In genomic region chr9:20651602-20652259, GRCm38 (mm10) we compare ENCODE assay signal across 8 mouse cellular contexts. TPM values are rescaled to one million over a fixed set of nuclear protein-coding genes. Genes with fewer than 3 reads are reported as not detected.
DNase-seq lines count a peak whose midpoint lies in the region; ATAC-seq lines count a peak whose summit lies in the region.

Pin1 (plus strand) TSS chr9:20652095.

- WGBS in hindbrain, embryonic 15.5 days, result under 1% methylated on average over 45 of the region's 45 CpGs

- peak; percentile 99 for DNase-seq in T-cell, adult 2 months (ENCODE audit: low spot score)
- peak; percentile 96 to 97 for DNase-seq in cerebellum, postnatal 36 days
- DNase-seq in frontal cortex, postnatal 36 days (ENCODE audit: low spot score in 2 of 2), result peak; percentile 99 to 100
- DNase-seq in left cerebral cortex, adult 11 months (ENCODE audit: low spot score), result peak; percentile 98
- DNase-seq in lung, postnatal 4 days, result peak; percentile 98 to 100
- peak; percentile 97 for DNase-seq in retina, postnatal 7 days (ENCODE audit: low read depth, low spot score)
- peak; percentile 92 for DNase-seq in urinary bladder, adult 2 months (ENCODE audit: low spot score)

- no peaks in the 10 kb centered on the region for H3K9me3 ChIP-seq in hindbrain, embryonic 15.5 days

- H3K4me3 ChIP-seq in hindbrain, embryonic 15.5 days, result peak within 1 kb of the TSS; percentile 62

- no peaks in the 10 kb centered on the region for H3K27me3 ChIP-seq in hindbrain, embryonic 15.5 days

- H3K36me3 ChIP-seq in hindbrain, embryonic 15.5 days, result peaks cover 38% of the 10 kb centered on the region; the same call in 1 of the 2 replicates

- peak within 1 kb of the TSS; percentile 58 for H3K9ac ChIP-seq in hindbrain, embryonic 15.5 days

- peaks cover 40% of the 10 kb centered on the region for H3K4me1 ChIP-seq in hindbrain, embryonic 15.5 days (replicated peaks)

- H3K27ac ChIP-seq in hindbrain, embryonic 15.5 days (replicated peaks), result peak within 1 kb of the TSS; percentile 54

- H3K4me2 ChIP-seq in hindbrain, embryonic 15.5 days, result peak within 1 kb of the TSS; percentile 76

- ATAC-seq in hindbrain, embryonic 15.5 days (ENCODE audit: low FRiP score, low read depth), result peak; percentile 99

RNA-seq across cellular contexts. Expression of gene Pin1, which starts in this region (rescaled TPM):
- polyA plus RNA-seq in hindbrain, embryonic 15.5 days (2015; fragmentation: Nextera tagmentation; extraction: Ambion mirVana), result 66.0 and 66.3 TPM in 2 replicates
- polyA plus RNA-seq in urinary bladder, adult 2 months (2012; rRNA removed), result 16.3 and 18.9 TPM in 2 replicates

Comparison
In these comparisons a context has a peak if more than half of its experiments do, and no peak if none do; other contexts are left out.
1. Peak in every context shown above with its lines: DNase-seq, ATAC-seq, H3K4me3 ChIP-seq and H3K27ac ChIP-seq.